Mouse (Mus musculus): ENCODE measurements around the gene Atn1. TPM values are rescaled to one million over a fixed set of nuclear protein-coding genes. Genes with fewer than 3 reads are reported as not detected.

Gene Atn1
- polyA plus RNA-seq, 1 experiment from 2014 or later, result 16.4 TPM

- Histone ChIP-seq H3K4me1 (ENCODE audit: insufficient read depth, low read length) (peaks cover 33% of the 10 kb centered on the region), H3K27me3 (ENCODE audit: insufficient read depth, low read length) (no peaks in the 10 kb centered on the region), H3K27ac (ENCODE audit: low read length) (no peak overlapping the region), H3K9me3 (ENCODE audit: low read length) (no peaks in the 10 kb centered on the region), H3K4me2 (replicated peaks; ENCODE audit: low read depth, low read length) (peak overlapping the region; percentile 94), H3K36me3 (ENCODE audit: insufficient read depth, low read length) (no peaks in the 10 kb centered on the region), H3K9ac (replicated peaks; ENCODE audit: low read length) (peak overlapping the region; percentile 69), H3K4me3 (ENCODE audit: low read length) (peak overlapping the region; percentile 65; the same call in 1 of the 2 replicates)
- 36% methylated on average over 7 of the region's 7 CpGs for WGBS
- ATAC-seq (ENCODE audit: low FRiP score, low TSS enrichment), result no peak
Measured at GRCm38 (mm10) chr6:124770013-124770412, 13.7 kb upstream of the Atn1 start.

DNA sequence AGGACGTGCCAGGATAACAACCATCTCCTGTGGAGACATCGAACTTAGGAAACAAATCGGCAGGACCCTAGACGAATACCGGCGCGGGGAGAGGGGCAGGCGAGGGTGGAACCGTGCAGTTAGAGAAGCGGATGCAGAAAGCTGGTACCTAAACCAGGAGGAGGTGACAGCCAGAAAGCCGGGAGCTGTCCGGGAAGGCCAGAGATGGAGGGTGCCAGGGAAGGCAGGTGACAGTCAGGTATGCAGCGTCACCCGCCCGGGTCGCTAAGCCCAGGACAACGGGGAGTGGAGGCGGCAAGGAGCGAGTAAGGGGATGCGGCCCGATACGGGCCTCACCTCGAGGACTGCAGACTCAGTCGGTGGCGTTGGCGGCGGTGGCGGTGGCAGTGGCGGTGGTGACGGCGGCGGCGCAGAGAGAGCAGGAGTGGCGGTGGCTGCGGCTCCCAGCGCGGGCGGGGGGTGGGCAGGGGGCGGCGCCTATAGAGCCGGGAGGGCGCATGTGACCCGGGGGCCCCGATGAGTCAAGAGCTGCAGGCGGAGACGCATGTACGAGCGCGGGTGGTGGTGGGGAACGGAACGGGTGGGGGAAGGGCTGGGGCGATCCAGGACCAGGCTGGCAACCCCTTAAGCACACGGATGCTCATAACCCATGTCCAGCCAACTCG is 12.9 kb upstream of the Atn1 start, which contains the start of gene Eno2:
TSS of gene Eno2 (minus strand) at position 573 of the 665 bp plus-strand sequence.
- no peaks in the 10 kb centered on the region for H3K36me3 ChIP-seq (ENCODE audit: insufficient read depth, low read length)
- H3K9ac ChIP-seq (replicated peaks; ENCODE audit: low read length), result peak within 1 kb of the TSS; percentile 69
- 1% methylated on average over 42 of the region's 54 CpGs for WGBS
- ATAC-seq (ENCODE audit: low FRiP score, low TSS enrichment), result peak; percentile 78
- peak within 1 kb of the TSS; percentile 94 for H3K4me2 ChIP-seq (replicated peaks; ENCODE audit: low read depth, low read length)
- H3K27me3 ChIP-seq (ENCODE audit: insufficient read depth, low read length), result no peaks in the 10 kb centered on the region
- peak within 1 kb of the TSS; percentile 65 for H3K4me3 ChIP-seq (ENCODE audit: low read length)
- H3K27ac ChIP-seq (ENCODE audit: low read length), result peak within 1 kb of the TSS; percentile 43; the same call in 1 of the 2 replicates
- peaks cover 33% of the 10 kb centered on the region for H3K4me1 ChIP-seq (ENCODE audit: insufficient read depth, low read length)
- H3K9me3 ChIP-seq (ENCODE audit: low read length), result no peaks in the 10 kb centered on the region

DNA sequence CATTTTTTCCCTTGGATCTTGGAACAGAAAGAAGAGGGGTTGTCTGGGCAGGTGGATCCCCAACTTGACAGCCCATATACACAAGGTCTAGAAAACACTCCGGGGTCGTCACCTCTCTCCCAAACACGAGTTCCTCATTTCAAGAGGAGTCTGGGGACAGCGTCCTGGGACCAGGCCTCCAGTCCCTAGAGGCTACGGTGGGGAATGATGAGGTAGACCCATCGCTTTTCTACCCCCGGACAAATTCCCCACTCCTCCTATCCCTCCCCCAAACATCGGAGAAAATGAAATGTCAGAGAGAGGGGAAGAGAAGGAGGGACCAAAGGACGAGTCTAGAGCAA is 12.3 kb upstream of the Atn1 start:
- 7% methylated on average over 9 of the region's 9 CpGs for WGBS
- peak overlapping the region; percentile 43; the same call in 1 of the 2 replicates for H3K27ac ChIP-seq (ENCODE audit: low read length)
- H3K4me1 ChIP-seq (ENCODE audit: insufficient read depth, low read length), result peaks cover 33% of the 10 kb centered on the region
- H3K9ac ChIP-seq (replicated peaks; ENCODE audit: low read length), result peak overlapping the region; percentile 69
- no peaks in the 10 kb centered on the region for H3K9me3 ChIP-seq (ENCODE audit: low read length)
- H3K4me3 ChIP-seq (ENCODE audit: low read length), result peak overlapping the region; percentile 65
- H3K36me3 ChIP-seq (ENCODE audit: insufficient read depth, low read length), result no peaks in the 10 kb centered on the region
- H3K27me3 ChIP-seq (ENCODE audit: insufficient read depth, low read length), result no peaks in the 10 kb centered on the region
- 0 out of 2 replicates have a peak, but pooled peaks have one; percentile 10 for ATAC-seq (ENCODE audit: low FRiP score, low TSS enrichment)
- H3K4me2 ChIP-seq (replicated peaks; ENCODE audit: low read depth, low read length), result peak overlapping the region; percentile 94

DNA sequence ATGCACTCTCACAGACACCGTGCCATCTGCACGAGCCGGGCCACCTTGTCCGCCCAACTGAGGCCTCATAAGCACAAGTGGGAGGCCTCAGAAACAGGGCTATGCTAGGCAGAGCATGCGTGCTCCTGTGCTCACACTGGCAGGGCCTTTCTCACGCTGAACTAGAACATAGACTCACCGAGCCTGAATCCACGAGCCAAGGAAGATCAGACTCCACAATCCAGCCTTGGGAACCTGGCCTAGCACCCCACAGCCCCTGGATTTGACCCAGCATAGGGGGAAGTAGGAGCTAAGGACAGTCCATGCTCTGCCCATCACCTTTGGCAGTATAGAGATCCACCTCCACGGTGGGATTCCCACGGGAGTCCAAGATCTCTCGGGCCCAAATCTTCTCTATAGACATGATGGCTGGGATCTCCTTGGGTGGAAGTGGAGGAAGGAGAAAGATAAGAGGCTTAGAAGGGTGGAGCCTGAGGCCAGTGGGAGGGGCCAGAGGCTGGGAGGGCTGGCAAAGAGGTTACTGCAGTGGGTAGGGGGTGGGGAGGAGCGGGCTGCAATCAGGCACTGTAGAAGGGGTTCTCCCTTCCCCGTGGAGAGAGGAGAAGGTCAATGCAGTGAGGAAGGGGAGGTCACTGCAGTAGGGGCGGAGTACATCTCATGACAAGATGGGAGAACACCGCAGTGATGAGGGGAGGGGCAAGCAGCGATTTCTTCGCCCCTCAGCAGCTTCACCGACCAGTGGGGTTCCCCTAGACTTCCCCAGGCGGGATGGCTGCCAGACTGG is 11.8 kb upstream of the Atn1 start:
- Histone ChIP-seq H3K27ac (ENCODE audit: low read length) (peak overlapping the region; percentile 69), H3K4me2 (replicated peaks; ENCODE audit: low read depth, low read length) (peak overlapping the region; percentile 94), H3K4me1 (ENCODE audit: insufficient read depth, low read length) (peaks cover 33% of the 10 kb centered on the region), H3K9ac (replicated peaks; ENCODE audit: low read length) (peak overlapping the region; percentile 69), H3K27me3 (ENCODE audit: insufficient read depth, low read length) (no peaks in the 10 kb centered on the region), H3K36me3 (ENCODE audit: insufficient read depth, low read length) (no peaks in the 10 kb centered on the region), H3K4me3 (ENCODE audit: low read length) (peak overlapping the region; percentile 65), H3K9me3 (ENCODE audit: low read length) (no peaks in the 10 kb centered on the region)
- WGBS, result 25% methylated on average over 19 of the region's 19 CpGs
- peak; percentile 31; the same call in 1 of the 2 replicates for ATAC-seq (ENCODE audit: low FRiP score, low TSS enrichment)

DNA sequence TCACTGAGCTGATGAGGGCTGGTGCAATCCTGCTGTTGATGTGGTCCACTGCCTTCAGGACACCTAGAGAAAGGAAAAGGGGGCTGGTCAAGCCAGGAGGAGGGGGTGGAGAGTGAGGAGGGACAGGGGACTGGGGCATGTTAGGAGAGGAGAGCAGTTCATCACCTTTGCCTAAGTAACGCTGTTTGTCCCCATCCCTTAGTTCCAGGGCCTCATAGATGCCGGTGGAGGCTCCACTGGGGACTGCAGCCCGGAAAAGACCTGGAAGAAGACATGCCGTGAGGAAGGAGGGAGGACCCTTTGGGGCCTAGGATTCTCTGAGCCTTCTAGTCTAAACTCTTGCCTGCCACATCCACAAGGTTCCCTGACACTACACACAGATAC is 11.2 kb upstream of the Atn1 start:
- Histone ChIP-seq H3K36me3 (ENCODE audit: insufficient read depth, low read length) (no peaks in the 10 kb centered on the region), H3K9me3 (ENCODE audit: low read length) (no peaks in the 10 kb centered on the region), H3K4me1 (ENCODE audit: insufficient read depth, low read length) (peaks cover 33% of the 10 kb centered on the region), H3K9ac (replicated peaks; ENCODE audit: low read length) (peak overlapping the region; percentile 56; the same call in 1 of the 2 replicates), H3K27ac (ENCODE audit: low read length) (peak overlapping the region; percentile 69), H3K4me3 (ENCODE audit: low read length) (peak overlapping the region; percentile 22), H3K4me2 (replicated peaks; ENCODE audit: low read depth, low read length) (peak overlapping the region; percentile 94), H3K27me3 (ENCODE audit: insufficient read depth, low read length) (no peaks in the 10 kb centered on the region)
- WGBS, result 31% methylated on average over 4 of the region's 4 CpGs
- no peak for ATAC-seq (ENCODE audit: low FRiP score, low TSS enrichment)

DNA sequence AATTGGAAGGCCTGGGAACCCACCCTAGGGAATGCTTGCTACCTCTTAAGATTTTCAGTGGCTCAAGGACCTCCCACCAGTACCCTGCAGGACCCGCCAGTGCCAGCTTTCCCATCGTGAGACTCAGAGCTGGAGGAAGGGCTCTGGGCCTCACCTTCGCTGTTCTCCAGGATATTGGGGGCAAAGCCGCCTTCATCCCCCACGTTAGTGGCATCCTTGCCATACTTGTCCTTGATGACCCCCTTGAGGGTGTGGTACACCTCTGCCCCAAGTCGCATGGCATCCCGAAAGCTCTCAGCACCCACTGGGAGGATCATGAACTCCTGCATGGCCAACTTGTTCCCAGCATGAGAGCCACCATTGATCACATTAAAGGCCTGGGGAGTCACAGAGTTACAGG is 9.6 kb upstream of the Atn1 start:
- Histone ChIP-seq H3K36me3 (ENCODE audit: insufficient read depth, low read length) (no peaks in the 10 kb centered on the region), H3K9ac (replicated peaks; ENCODE audit: low read length) (no peak overlapping the region), H3K27me3 (ENCODE audit: insufficient read depth, low read length) (no peaks in the 10 kb centered on the region), H3K4me1 (ENCODE audit: insufficient read depth, low read length) (peaks cover 33% of the 10 kb centered on the region), H3K27ac (ENCODE audit: low read length) (no peak overlapping the region), H3K4me3 (ENCODE audit: low read length) (no peak overlapping the region), H3K4me2 (replicated peaks; ENCODE audit: low read depth, low read length) (no peak overlapping the region), H3K9me3 (ENCODE audit: low read length) (no peaks in the 10 kb centered on the region)
- WGBS, result 83% methylated on average over 7 of the region's 7 CpGs
- ATAC-seq (ENCODE audit: low FRiP score, low TSS enrichment), result no peak

- WGBS, result 2% methylated on average over 5 of the region's 5 CpGs
- 0 out of 2 replicates have a peak, but pooled peaks have one; percentile 8 for ATAC-seq (ENCODE audit: low FRiP score, low TSS enrichment)
- peak overlapping the region; percentile 98 for H3K27ac ChIP-seq (ENCODE audit: low read length)
- H3K36me3 ChIP-seq (ENCODE audit: insufficient read depth, low read length), result no peaks in the 10 kb centered on the region
- H3K9ac ChIP-seq (replicated peaks; ENCODE audit: low read length), result peak overlapping the region; percentile 36
- peaks cover 36% of the 10 kb centered on the region for H3K4me1 ChIP-seq (ENCODE audit: insufficient read depth, low read length)
- H3K4me3 ChIP-seq (ENCODE audit: low read length), result no peak overlapping the region
- no peaks in the 10 kb centered on the region for H3K9me3 ChIP-seq (ENCODE audit: low read length)
- peak overlapping the region; percentile 68 for H3K4me2 ChIP-seq (replicated peaks; ENCODE audit: low read depth, low read length)
- no peaks in the 10 kb centered on the region for H3K27me3 ChIP-seq (ENCODE audit: insufficient read depth, low read length)
Measured at GRCm38 (mm10) chr6:124759259-124759658, 2.9 kb upstream of the Atn1 start.

DNA sequence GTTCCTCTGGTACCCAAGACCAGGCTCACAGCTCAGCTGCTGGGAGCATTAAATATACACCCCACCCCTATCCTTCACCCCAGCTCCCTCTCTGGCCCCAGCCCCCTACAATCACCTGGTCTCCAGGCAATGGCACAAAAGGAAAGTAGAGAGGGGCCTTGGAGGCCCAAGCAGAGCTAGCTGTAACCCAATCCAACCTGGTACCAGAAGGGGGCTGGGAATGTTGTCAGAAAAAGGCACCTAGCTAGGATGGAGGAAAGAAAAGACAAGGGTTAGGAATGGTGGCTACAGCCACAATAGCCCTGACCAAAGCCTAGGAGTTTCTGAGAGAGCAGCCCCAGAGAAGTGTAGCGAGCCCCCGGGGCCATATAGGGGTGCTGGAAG is 2.5 kb upstream of the Atn1 start:
- peak overlapping the region; percentile 77; the same call in 1 of the 2 replicates for H3K4me3 ChIP-seq (ENCODE audit: low read length)
- H3K27ac ChIP-seq (ENCODE audit: low read length), result peak overlapping the region; percentile 98
- H3K4me2 ChIP-seq (replicated peaks; ENCODE audit: low read depth, low read length), result peak overlapping the region; percentile 68
- no peak for ATAC-seq (ENCODE audit: low FRiP score, low TSS enrichment)
- WGBS, result 52% methylated on average over 2 of the region's 2 CpGs
- no peaks in the 10 kb centered on the region for H3K36me3 ChIP-seq (ENCODE audit: insufficient read depth, low read length)
- H3K9ac ChIP-seq (replicated peaks; ENCODE audit: low read length), result peak overlapping the region; percentile 36
- H3K4me1 ChIP-seq (ENCODE audit: insufficient read depth, low read length), result peaks cover 40% of the 10 kb centered on the region
- H3K9me3 ChIP-seq (ENCODE audit: low read length), result no peaks in the 10 kb centered on the region
- H3K27me3 ChIP-seq (ENCODE audit: insufficient read depth, low read length), result no peaks in the 10 kb centered on the region

GRCm38 (mm10) chr6:124757909-124758848 is 1.9 kb upstream of the Atn1 start:
- H3K36me3 ChIP-seq (ENCODE audit: insufficient read depth, low read length), result no peaks in the 10 kb centered on the region
- H3K9ac ChIP-seq (replicated peaks; ENCODE audit: low read length), result peak overlapping the region; percentile 97
- peaks cover 43% of the 10 kb centered on the region for H3K4me1 ChIP-seq (ENCODE audit: insufficient read depth, low read length)
- H3K27me3 ChIP-seq (ENCODE audit: insufficient read depth, low read length), result no peaks in the 10 kb centered on the region
- H3K27ac ChIP-seq (ENCODE audit: low read length), result peak overlapping the region; percentile 98
- ATAC-seq (ENCODE audit: low FRiP score, low TSS enrichment), result peak; percentile 7
- H3K4me2 ChIP-seq (replicated peaks; ENCODE audit: low read depth, low read length), result peak overlapping the region; percentile 68
- H3K4me3 ChIP-seq (ENCODE audit: low read length), result peak overlapping the region; percentile 77
- 37% methylated on average over 5 of the region's 5 CpGs for WGBS
- no peaks in the 10 kb centered on the region for H3K9me3 ChIP-seq (ENCODE audit: low read length)

Data from kidney, embryonic 16.5 days (tissue).